Mouse (Mus musculus): ENCODE results near the gene Zfp106.

The Zfp106 gene

DNA sequence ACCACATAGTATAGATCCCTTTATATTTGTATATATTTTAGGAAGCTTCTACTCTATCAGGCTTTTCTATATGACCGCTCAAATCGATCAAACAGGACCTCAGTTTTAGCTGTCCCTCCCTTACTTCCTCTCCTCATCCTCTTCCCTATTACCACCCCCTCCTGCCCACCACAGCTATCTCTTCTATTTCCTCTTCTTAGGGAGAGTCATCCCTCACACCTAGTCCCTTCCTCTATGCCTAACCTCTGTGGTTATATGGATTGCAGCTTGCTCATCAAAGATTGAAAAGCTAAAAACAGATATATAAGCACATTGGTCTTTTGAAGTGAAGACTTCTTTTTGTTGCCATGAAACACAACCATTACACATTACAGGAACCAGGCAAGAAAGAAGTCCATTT is 18.9 kb downstream of the Zfp106 start:
- DNase-seq: no peak

DNA sequence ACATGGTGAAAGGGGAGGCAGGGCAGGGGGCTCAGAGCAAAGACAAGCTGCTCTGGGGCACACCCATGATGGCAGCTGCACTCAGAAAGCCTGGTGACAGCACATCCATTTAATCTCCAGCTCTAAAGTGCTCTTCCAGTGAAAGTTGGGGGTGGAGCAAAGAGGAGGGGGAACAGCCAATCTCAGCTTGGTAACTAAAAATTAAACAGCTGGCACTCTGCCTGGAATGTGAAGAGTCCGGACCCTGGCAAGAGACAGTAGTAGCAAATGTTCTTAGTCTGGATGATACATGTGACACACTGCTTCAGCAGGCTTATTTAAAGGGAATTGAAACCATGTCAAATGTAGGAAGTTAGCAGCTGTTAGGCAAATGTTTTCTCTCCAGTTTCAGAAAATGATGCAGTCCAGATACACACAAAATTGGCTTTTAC is 23.9 kb downstream of the Zfp106 start:
- peak; percentile 80 to 89 for DNase-seq

- DNase-seq: no peak
These were observed 24.3 kb downstream of the Zfp106 start for GRCm38 (mm10) chr2:120539333-120539732.

DNA sequence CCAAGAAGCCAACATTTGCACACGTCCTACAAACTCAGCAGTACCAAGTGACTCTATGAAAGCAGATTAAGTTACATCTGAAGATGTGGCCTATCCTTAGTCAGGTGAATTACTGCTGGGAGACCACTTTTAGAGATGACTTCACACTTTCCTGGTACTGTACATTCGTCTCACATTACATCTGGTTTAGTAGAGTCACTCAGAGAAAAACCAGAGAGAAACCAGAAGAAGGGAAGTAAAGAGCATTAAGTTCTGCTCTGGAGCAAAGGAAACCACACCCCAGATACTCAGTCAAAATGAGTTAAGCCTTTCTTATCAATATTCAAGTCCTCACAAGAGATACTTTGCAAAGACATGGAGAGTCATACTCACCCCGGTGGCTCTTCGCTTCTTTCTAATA is 32.4 kb downstream of the Zfp106 start:
- DNase-seq: no peak

DNA sequence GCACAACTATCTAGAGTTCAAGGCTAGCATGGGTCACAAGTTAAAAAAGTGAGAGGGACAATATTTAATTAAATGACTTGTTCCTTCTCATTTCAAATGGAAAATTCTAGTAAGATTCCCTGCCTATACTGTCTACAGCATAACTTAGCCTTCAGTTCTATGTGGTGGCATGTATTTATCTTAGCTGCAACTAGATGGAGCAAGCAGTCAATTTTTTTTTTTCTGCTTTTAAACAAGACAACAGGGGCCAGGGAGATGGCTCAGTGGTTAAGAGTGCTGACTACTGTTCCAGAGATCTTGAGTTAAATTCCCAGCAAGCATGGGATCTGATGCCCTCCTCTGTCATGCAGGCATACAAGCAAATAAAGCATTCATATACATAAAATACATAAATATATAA is 34.1 kb downstream of the Zfp106 start:
- DNase-seq: no peak

DNA sequence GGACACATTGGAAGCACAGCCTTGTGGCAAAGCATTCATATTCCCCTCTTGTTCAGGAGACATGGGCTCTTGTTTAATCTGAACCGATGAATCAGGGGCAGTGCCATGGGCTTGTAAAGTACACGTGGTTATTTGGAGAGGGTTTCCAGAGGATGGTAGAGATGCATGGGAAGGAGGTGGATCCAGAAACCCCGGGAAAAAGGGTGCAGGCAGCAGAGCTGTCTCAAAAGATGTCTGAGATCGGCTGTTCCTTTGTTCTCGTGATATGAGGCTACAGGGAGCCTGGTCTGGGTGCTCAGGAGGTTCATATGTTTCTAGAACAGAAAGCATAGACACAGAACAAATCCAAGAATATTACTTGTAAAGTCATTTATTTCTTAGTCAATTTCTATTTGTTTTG is 36.9 kb downstream of the Zfp106 start:
- DNase-seq: no peak

- DNase-seq: peak in 1 of 2 experiments; percentile 13
These were observed 45.0 kb downstream of the Zfp106 start for GRCm38 (mm10) chr2:120518547-120519210.

DNA sequence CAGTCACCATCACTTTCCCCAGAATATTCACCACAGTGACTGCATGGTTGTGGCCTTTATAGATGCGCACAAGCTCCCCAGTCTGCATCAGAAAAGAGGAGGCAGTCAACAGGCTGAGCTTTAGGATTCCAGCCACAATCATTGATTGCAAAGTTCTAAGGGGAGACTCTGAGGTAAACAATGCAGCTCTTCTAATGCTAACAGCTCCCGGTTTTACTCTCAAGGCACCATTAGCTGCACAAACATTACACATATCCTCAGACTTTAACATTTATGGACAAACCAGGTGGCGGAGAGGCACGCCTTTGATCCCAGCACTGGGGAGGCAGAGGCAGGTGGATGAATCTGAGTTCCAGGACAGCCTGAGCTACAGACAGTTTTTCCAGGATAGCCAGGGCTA is 49.5 kb downstream of the Zfp106 start:
- no peak for DNase-seq

DNA sequence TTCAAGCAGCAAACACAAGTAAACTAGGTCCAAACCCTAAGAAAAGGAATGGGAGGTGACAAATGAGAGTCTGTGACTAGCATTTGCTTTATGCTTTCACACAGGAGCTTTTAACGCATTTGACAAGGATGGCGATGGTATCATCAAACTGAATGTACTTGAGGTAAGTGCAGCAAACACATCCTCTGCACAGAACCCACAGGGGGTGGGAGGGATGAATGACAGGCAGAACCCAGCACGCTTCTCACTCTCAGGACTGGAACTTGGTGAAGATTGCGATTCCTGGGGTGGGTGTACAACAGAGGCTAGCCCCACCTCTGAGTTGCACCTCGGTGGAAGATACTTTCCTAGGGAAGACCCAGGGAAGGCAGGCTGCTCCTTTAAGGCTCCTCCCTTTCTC is 59.7 kb downstream of the Zfp106 start:
- DNase-seq: no peak

- DNase-seq: no peak
These were observed 60.5 kb downstream of the Zfp106 start for GRCm38 (mm10) chr2:120503094-120503493.

DNA sequence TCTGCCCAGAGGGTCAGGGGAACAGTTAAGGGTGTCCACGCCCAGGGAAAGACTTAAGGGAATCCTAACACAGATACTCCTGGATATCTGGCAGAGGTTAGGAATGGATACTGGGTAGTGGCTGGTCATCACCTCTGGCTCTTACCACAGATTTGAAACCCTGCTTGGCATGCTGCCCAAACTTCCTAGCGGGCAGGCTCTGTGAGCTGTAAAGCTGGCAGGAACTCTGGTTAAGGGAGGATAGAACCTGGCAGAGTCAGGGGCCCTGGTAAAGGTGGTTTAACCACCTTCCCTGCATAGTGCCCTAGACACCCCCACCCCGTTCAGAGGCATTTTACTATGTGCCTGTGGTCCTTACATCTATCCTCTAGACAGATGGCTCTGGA is 61.0 kb downstream of the Zfp106 start:
- peak in 1 of 2 experiments; percentile 9 for DNase-seq

DNA sequence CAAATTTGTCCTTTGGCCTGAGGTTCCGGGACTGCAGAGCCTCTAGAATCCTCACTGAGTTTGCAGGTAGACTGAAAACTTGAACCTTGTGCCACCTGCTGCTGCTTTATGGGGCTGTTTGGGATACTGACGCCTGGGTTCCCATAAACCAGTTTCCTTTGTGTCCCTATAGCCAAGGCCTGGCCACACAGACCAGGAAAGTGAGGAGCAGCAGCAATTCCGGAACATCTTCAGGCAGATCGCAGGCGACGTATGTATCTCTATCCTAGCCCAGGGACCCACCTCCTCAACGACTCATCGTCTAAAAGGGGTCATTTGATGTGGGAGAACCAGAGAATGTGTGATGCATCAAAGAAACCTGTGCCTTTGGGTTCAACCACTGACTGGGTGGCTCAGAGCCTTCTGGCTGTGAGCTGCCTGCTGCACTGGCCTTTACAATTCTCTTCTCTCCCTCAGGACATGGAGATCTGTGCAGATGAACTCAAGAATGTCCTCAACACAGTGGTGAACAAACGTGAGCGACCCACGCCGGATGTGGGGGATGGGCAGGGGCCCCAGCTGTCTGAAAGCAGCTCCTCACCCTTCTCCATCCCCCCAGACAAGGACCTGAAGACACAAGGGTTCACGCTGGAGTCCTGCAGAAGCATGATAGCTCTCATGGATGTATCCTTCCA is 61.6 kb downstream of the Zfp106 start:
- no peak for DNase-seq

DNA sequence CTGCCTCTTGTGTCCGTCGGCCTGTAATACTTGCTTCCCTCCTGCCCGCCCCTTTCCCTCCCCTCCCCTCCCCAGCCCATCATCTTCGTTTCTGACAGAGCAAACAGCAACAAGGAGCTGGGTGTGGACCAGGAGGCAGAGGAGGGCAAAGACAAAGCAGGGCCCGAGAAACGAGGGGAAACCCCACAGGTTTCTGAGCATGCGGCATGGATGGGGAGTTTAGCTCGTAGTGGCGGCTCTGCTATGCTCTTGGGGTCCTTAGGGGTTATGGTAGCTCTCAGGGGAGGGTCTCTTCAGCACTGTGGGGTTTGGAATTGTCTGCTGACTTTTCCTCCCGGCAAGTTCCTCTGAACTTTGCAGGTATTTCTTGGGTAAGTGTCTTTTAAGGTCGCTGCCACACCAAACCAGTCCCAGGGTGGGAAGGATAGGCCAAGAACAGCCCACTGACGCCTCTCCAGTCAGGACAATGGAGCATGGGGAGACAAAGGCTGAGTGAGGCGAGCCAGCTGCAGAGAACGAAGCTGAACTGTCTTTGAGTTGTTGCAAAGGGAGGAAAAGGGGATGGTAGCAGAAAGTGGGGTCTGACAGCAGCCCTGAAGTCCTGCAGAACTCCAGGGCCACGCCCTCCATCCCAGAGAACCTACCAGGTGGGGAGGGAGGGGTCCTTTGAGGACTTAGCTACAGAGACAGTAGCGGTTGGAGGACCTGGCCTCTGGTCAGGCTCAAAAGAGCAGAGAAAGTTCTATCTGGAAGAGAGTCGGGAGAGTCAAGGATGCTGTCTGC is 62.3 kb downstream of the Zfp106 start:
- DNase-seq: no peak

DNA sequence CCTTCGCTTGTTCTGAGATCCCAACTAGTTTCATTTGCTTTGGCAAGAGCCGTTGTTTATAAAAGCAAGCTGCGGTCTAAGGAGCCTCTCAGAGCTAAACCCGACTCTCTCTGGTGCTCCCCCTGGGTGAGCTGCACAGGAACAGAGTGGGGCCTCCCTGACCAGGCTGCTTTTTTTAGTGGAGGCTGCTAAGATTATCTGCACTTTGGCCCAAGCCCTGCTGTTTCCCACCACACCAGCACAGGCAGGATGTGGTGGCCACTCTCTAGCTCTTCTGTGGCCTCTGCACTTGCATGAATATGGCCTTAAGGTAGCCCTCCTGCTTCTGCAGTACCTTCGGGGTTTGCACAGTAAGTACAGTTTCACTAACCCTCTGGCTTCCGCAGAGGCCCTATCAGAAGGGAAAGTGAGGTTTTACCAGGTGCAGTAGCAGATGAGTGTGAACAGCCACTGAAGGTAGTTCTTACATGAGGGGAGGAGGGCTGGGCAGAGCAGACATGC is 63.6 kb downstream of the Zfp106 start:
- peak; percentile 12 to 13 for DNase-seq

DNA sequence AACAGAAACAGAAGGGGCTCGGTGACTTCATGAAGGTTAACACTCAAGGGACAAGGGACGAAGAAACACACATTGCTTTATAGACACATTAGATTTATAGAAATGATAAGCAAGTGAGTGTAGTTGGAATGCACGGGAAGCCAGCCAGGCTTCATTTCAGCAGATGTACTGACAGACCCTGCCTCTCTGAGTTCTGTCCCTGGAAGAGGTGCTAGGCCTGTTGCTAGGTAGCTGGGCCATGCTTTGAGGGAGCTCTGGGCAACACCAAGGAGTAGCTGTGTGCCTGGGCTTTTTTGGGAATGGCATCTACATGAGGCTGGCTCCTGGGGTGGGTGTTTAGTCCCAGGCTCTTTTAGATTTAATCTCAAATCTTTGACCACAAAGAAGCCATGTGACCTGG is 67.1 kb downstream of the Zfp106 start:
- DNase-seq: no peak

DNA sequence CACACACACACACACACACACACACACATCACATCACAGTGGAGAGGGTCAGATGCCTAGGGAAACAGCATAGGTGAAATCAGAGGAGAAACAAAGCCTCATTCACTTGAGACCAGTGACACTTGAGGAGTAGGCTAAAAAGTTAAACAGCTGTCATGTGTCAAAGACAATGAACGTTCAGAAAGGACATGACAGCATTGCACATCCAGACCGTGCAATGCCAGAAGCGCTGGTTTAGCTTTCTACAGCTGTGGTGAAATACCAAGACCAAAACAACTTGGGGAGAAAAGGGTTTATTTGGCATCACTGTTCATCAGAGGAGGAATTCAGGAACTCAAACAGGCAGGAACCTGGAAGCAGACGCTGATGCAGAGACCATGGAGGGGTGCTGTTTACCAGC is 70.4 kb downstream of the Zfp106 start:
- DNase-seq: no peak

GRCm38 (mm10) chr2:120484241-120484640 is 79.4 kb downstream of the Zfp106 start:
- DNase-seq: no peak

DNA sequence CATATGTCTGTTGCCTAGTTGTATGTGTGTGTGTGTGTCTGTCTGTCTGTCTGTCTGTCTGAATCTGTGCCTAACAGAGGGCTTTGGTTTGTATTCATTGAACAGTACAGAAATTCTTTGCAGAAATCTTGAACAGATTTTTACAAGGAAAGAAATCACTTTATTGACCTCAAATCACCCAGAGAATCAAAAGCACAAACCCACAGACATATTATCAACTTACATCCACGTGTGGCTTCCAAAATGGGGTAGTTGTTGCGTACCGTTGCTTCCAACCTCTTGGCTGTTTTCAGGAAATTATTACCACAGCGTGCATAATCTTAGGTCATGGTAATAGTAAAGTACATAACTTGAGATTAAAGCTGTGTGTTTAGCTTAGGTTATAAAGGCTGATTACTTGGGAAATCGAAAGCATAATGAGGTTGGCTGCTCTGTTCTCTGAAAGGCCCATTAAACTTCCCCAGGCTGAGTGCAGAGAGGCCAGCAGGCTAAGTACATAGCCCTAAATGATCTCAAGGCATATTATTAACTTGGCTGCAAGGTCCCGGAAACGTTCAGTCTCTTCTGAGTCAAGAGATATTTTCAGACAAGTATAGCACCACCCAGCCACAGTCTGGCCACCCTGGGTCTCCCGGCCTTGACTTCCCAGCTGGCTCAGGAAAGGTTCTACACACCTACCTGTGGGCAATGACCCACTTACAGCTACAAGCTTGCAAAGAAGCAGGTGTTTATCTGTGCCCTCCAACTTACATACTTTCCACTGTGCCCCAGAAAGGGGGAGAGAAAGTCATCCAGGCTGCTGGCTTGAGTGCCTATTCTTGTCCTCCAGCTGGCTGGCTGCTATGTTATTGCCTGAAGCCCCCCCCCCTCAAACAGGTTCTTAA is 80.9 kb downstream of the Zfp106 start:
- no peak for DNase-seq

- no peak for DNase-seq
These were observed 81.7 kb downstream of the Zfp106 start for GRCm38 (mm10) chr2:120481921-120482320.

- peak; percentile 65 to 72 for DNase-seq
These were observed 85.0 kb downstream of the Zfp106 start for GRCm38 (mm10) chr2:120478600-120478999.

DNA sequence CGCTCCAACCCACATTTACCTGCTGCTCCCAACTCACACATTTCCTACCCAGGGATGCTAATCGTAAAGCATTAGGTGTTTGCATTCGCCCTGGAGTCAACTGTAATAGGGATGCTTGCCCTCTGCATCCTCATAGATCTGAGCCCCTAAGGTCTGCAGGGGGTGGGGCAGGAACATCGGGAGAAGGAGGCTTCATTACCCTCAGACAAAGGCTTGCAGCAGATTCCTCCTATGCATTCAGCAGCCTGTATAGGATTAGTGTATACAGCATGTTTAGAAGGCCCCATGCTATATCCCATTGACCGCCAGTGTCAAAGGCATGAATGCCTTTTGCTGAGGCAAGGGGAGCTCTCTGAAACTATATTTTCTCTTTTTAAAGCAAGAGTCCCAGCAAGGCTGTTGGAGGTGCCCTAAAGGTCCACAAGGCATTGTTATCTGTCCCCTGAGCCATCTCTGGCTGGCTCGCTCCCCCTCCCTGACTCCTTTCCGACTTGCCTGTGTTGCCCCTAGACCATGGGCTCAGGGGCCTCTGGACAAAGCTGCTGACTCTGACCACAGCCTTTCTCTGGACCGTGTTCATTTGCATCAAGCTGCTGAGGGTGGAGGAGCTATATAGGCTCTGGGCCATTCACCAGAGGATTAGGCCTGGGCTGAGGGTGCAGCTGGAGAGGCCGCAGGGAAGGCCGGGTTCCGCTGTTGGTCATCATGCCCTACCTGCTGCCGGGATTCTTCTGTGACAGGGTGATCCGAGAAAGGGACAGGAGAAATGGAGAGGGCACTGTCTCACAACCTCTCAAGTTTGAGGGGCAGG is 87.2 kb downstream of the Zfp106 start:
- no peak for DNase-seq

GRCm38 (mm10) chr2:120470856-120471255 is 92.8 kb downstream of the Zfp106 start:
- no peak for DNase-seq
